Mouse (Mus musculus): ENCODE data around the gene Sema4c.

Sema4c gene

GRCm38 (mm10) chr1:36580384-36581207 is 22.4 kb upstream of the Sema4c start:
- no peak for DNase-seq (ENCODE audit: low read depth in 2 of 2, low spot score in 2 of 2)

- no peak for DNase-seq (ENCODE audit: low read depth in 2 of 2, low spot score in 2 of 2)
Observed at GRCm38 (mm10) chr1:36579974-36580383, 21.8 kb upstream of the Sema4c start.

GRCm38 (mm10) chr1:36576991-36577675 is 19.0 kb upstream of the Sema4c start:
- no peak for DNase-seq (ENCODE audit: low read depth in 2 of 2, low spot score in 2 of 2)

- DNase-seq (ENCODE audit: low read depth in 2 of 2, low spot score in 2 of 2) = no peak
Observed at GRCm38 (mm10) chr1:36575347-36575746, 17.2 kb upstream of the Sema4c start.

DNA sequence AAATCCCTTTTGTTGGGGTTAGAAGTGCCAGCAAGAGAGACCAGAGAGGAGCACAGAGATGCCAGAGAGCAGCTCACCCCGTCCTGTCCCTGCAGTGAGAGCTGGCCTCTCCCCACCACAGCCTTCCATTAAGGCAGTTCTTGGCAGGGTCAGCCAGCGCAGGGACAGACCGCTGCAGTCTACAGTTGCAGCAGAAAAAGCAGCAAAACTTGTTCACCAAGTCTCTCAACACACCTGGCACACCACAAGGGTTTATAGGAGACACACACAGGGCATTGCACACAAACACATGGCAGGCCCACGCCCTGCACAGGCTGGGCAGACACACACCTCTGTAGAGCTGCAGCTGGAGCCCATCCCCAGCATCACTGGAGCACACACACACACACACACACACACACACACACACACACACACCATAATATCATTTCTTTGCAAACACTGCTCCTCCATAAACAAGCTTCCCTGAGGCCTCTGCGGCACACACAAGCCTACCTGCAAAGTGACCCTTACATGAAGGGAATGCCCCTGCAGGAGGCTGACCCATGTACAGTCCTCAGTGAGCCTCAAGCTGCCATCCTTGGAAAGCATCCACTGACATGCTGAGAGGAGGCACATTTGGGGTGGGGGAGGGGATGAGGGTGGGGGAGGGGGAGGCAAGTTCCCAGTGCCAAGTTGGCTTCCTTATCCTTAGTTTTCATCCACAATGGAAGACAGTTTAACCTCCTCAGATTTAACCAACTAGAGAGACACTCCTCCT is 16.2 kb upstream of the Sema4c start:
- no peak for DNase-seq (ENCODE audit: low read depth in 2 of 2, low spot score in 2 of 2)

- DNase-seq (ENCODE audit: low read depth in 2 of 2, low spot score in 2 of 2) = no peak
Observed at GRCm38 (mm10) chr1:36573524-36573923, 15.4 kb upstream of the Sema4c start.

DNA sequence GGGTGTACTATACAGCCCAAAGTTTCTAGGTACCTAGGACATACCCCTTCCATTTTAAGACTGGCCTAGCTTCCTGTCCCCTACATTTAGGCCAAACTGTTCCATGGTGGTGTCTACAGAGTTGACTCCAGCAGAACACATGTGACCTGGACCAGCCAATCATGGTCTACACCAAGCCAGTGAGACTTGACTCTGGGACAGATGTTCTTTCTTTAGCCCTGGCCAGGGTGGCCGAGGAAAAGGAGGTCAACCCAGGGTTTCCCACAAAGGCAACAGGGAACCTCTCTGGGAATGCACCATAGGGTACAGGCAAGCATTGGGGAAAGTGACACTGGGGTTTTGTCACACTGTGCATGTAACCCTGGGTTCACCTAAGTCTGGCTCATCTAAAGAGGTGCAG is 14.6 kb upstream of the Sema4c start:
- no peak for DNase-seq (ENCODE audit: low read depth in 2 of 2, low spot score in 2 of 2)

GRCm38 (mm10) chr1:36572140-36572700 is 14.1 kb upstream of the Sema4c start:
- no peak for DNase-seq (ENCODE audit: low read depth in 2 of 2, low spot score in 2 of 2)

- no peak for DNase-seq (ENCODE audit: low read depth in 2 of 2, low spot score in 2 of 2)
Observed at GRCm38 (mm10) chr1:36571627-36572026, 13.5 kb upstream of the Sema4c start.

- no peak for DNase-seq (ENCODE audit: low read depth in 2 of 2, low spot score in 2 of 2)
Observed at GRCm38 (mm10) chr1:36570320-36570719, 12.2 kb upstream of the Sema4c start.

DNA sequence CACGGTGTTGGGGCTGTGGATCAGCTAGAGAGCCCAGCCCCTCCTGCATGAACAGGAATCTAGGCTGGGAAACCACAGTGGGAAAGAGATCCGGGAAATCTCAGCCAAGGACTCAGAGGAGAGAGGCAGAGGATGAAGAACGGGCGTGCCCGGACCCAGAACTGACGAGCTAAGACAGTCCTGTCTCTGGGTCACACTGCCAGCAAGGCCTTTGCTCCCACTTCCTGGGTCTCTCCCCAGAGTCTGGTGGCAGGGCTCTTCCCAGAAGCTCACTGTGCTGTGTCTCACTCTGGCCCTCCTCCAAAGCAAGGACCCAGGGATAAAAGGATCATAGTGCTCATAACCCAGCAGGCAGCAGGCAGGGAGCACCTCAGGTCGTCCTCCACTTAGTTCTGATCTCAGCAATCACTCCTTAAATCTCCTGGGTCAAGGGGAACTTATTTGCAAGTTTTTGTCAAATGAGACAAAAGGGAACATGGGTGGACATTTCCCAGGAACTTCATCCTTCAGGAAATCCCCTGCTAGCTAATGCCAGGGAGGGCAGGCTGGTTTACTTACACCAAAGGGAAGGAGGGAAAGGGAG is 11.6 kb upstream of the Sema4c start:
- no peak for DNase-seq (ENCODE audit: low read depth in 2 of 2, low spot score in 2 of 2)

DNA sequence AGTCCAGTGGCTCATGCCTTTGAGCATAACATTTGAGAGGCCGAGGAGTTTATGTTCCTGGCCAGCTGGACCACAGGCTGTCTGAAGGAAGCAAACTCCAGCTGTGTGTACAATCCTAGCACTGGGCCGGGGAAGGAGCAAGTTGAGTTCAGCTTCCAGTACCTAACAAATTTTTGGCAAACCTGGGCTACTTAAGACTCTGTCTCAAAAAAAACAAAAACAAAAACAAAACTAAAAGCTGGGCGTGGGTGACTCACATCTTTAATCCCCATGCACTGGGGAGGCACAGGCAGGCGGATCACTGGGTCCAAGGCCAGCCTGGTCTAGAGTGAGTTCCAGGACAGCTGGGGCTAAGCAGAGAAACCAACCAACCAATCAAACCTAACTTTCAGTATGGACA is 10.6 kb upstream of the Sema4c start:
- DNase-seq (ENCODE audit: low read depth in 2 of 2, low spot score in 2 of 2) = no peak

- DNase-seq (ENCODE audit: low read depth in 2 of 2, low spot score in 2 of 2) = no peak
Observed at GRCm38 (mm10) chr1:36567818-36568603, 9.9 kb upstream of the Sema4c start.

DNA sequence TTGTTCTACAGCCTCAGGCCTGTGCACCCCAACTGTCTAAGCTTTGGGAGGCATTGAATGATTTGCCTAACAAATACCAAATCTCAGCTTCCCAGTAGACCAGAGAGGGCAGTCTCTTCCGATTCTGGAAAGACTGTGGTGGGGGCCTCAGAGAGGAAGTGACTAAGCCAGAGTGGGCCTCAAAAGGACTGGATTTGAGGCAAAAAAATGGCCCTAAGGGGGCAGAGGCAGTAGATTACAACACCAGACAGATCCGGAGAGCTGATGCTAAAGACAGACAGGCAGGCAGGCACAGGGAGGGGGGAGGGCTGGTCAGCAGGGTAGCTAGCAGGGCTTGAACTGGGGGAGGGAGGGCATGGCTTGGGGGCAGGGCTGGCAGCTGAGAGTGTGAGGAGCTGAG is 8.3 kb upstream of the Sema4c start:
- no peak for DNase-seq (ENCODE audit: low read depth in 2 of 2, low spot score in 2 of 2)

GRCm38 (mm10) chr1:36564101-36564500 is 6.0 kb upstream of the Sema4c start:
- DNase-seq (ENCODE audit: low read depth in 2 of 2, low spot score in 2 of 2) = no peak

GRCm38 (mm10) chr1:36563632-36564031 is 5.5 kb upstream of the Sema4c start:
- DNase-seq (ENCODE audit: low read depth in 2 of 2, low spot score in 2 of 2) = no peak

DNA sequence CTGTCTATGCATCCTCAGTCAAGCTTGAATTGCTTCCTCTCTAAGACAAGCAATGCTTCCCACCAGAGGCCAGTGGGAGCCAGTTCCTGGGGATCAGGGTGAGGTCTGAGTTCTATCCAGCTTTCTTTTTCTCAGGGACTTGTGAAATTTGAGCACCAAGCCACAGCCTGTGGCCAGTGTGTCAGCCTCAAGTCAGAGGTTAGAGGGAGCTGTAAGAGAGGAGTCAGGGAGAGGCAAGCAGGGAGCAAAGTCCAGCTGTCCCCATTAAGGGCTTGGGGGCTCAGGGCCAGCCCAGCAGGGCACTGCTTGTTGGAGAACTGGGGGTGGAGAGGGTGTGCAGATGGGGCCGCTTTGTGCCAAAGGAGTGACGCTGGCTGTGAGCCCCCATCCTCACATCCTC is 5.0 kb upstream of the Sema4c start:
- DNase-seq (ENCODE audit: low read depth in 2 of 2, low spot score in 2 of 2) = no peak

DNA sequence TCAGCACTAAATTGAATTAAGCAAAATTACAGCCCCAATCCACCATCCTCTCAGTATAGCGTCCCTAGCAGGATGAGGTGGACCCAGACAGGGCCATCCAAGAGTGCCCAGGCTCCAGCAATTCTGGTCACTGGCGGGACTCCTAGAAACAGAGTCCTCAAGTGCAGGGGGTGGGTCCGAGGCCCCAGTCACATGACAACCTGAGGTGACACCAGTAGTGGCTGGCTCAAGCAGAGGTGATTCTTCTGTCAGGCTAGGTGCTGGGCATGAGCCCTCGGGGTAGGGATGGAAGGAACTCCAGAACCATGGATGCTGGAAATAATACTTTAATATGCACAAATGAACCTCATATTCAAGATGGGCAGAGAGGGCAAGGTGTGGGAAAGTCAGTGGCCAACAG is 4.2 kb upstream of the Sema4c start:
- DNase-seq (ENCODE audit: low read depth in 2 of 2, low spot score in 2 of 2) = no peak

- DNase-seq (ENCODE audit: low read depth in 2 of 2, low spot score in 2 of 2) = no peak
Observed at GRCm38 (mm10) chr1:36560903-36561302, 2.8 kb upstream of the Sema4c start.

DNA sequence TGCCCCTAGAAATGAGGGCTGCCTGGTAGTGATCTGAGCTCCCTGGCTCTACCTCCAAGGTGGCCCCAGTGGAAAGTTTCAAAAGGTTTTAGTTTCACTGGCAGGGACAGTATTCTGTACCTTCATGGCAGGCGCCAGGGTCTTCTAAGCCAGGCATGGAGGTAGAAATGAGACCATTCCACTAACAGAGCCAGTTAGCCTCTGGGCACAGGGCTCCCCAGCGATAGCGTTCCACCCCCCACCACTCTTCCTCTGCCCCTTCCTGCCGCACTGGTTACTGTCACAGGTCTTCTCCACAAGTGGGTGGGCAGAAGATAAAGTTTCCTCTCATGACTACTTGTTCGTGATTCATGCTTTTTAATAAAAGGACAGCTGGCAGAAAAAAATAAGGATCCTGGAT is 1.7 kb upstream of the Sema4c start:
- no peak for DNase-seq (ENCODE audit: low read depth in 2 of 2, low spot score in 2 of 2)

All from CD8-positive naive resting alpha-beta T cell, adult 2 months (primary cell).